Mouse (Mus musculus) cortical plate, adult 2 months (tissue): ENCODE measurements around the gene Gm10382.

Source experiments
- CTCF ChIP-seq: fragments of 200-500 bp; IDR thresholded peaks from 2 replicates; pipeline ENCODE4 v1.5.1; 2011; ENCODE audit warnings: mild to moderate bottlenecking, control low read depth, low read length; ENCODE audit not compliant: insufficient read depth; ENCODE audit errors: extremely low read depth
- POLR2A ChIP-seq: fragments of 200-500 bp; IDR thresholded peaks from 2 replicates; pipeline ENCODE4 v1.6.1; 2011; ENCODE audit warnings: mild to moderate bottlenecking, low read length, control low read depth; ENCODE audit not compliant: insufficient read depth; ENCODE audit errors: extremely low read depth

DNA sequence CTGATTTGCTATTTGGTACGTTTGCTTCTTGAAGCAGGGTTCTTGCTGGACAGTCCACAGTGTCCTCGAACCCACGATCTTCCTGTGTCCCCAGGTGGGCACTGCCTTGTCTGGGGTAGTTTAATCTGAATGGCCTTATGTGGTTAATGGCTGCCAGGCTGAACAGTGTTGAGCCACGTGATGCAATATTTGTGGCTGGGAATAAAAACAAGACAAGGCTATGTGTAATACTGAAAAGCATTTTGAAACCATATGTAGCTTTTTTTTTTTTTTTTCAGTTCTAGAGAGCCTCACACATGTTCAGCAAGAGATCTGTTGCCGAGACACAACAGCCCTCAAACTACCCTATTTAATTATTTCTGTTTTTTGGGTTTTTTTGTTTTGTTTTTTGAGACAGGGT, 21.0 kb upstream of the Gm10382 start:
- no peak for TF ChIP-seq POLR2A
- TF ChIP-seq CTCF: no peak
